Mouse (Mus musculus): ENCODE measurements at regions not wholly inside any gene's neighbourhood (a gene's known extent, or its start where the extent isn't known, plus 50 kb on each side); places are given as distances from the start of the nearest gene placed in this dataset.

- DNase-seq = no peak
These were observed 85.0 kb upstream of the Ednrb start for GRCm38 (mm10) chr14:103929155-103929729.

GRCm38 (mm10) chr14:103920169-103920568 lies 76.0 kb upstream of the Ednrb start:
- DNase-seq = no peak

- DNase-seq = no peak
These were observed 75.2 kb upstream of the Ednrb start for GRCm38 (mm10) chr14:103919380-103919779.

- DNase-seq = no peak
These were observed 69.3 kb upstream of the Ednrb start for GRCm38 (mm10) chr14:103913453-103913852.

GRCm38 (mm10) chr14:103911707-103912106 lies 67.5 kb upstream of the Ednrb start:
- DNase-seq = no peak

GRCm38 (mm10) chr14:103911280-103911679 lies 67.1 kb upstream of the Ednrb start:
- DNase-seq = no peak

GRCm38 (mm10) chr14:103906417-103907070 lies 62.3 kb upstream of the Ednrb start:
- DNase-seq = no peak

- DNase-seq = no peak
These were observed 56.6 kb upstream of the Ednrb start for GRCm38 (mm10) chr14:103900817-103901216.

GRCm38 (mm10) chr14:103899111-103899814 lies 55.1 kb upstream of the Ednrb start:
- DNase-seq = no peak

- DNase-seq = no peak
These were observed 54.5 kb upstream of the Ednrb start for GRCm38 (mm10) chr14:103898689-103899088.

GRCm38 (mm10) chr14:103895261-103895660 lies 51.1 kb upstream of the Ednrb start:
- DNase-seq = no peak

Measured in cerebellum, adult 9-11 months (tissue).